Mouse (Mus musculus) liver, adult 2 months (tissue): ENCODE measurements around the gene Zfp629.

Source experiments
- CTCF ChIP-seq: fragments of 200-500 bp; IDR thresholded peaks from 2 replicates; pipeline ENCODE4 v1.5.1; 2011; ENCODE audit warnings: low read depth, low read length, control low read depth
- POLR2A ChIP-seq: fragments of 200-500 bp; IDR thresholded peaks from 2 replicates; pipeline ENCODE4 v1.6.1; 2011; ENCODE audit warnings: low read length, control low read depth; ENCODE audit not compliant: insufficient read depth; ENCODE audit errors: extremely low read depth

- no peak for TF ChIP-seq CTCF
- TF ChIP-seq POLR2A: no peak
These were observed 11.3 kb downstream of the Zfp629 start for GRCm38 (mm10) chr7:127604256-127604655.
